Mouse (Mus musculus) ovary, postnatal 10 days (tissue): ENCODE results near the gene Hoxc5.

ENCODE experiments used
- DNase-seq: peaks from one replicate; pipeline ENCODE4 v3.0.0; 2022; ENCODE audit warnings: low spot score

The Hoxc5 gene

GRCm38 (mm10) chr15:102967511-102968397, 511 bp downstream of the Hoxc5 start:
- DNase-seq: no peak

DNA sequence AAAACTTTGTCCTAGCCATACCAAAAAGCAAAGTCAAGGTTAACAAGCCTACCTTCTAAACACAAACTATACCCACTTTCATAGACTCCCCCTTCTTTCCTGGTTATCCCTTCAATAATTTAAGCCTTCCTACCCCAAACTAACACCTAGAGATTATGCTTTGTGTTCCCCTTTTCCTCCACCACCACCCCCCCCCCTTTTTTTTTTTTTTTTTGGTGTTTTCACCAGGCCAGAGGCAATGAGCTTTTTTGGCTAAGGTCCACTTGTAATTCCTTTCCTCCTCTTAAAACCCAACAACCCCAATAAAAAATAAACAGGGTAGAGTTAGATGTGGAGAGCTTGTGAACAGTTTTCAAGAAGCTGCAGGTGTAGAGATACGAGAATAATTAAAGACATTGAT, 2.1 kb downstream of the Hoxc5 start:
- no peak for DNase-seq

DNA sequence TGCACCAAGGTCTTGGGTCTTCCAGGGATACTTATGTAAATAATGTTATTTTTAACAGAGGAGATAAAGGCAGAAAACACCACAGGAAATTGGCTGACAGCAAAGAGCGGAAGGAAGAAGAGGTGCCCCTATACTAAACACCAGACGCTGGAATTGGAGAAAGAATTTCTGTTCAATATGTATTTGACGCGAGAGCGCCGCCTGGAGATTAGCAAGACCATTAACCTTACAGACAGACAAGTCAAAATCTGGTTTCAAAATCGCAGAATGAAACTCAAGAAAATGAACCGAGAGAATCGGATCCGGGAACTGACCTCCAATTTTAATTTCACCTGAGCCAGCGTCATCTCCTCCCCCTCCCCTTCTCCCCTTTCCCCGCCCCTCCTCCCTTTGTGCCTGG, 3.5 kb downstream of the Hoxc5 start:
- no peak for DNase-seq

GRCm38 (mm10) chr15:102972254-102972653, 5.0 kb downstream of the Hoxc5 start:
- no peak for DNase-seq

DNA sequence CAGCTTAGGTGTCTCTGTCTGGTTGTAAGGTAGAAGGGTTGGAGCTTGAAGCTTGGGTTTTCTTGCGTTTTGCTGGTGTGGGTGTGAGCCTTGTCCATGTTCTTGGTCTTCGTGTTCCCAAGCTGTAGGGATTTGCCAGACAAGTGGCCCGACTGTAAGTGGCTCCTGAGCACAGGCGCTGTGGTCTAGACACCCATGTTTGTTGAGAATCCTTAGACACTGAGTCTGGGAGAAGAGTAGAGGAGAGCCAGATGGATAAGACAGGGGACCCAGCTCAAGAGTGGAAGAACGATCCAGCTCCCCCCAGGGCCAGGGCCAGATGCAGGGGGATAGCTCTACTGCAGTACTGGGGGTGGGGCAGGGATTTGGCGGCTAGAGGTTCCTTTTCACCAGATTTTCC, 5.5 kb downstream of the Hoxc5 start:
- DNase-seq: no peak

GRCm38 (mm10) chr15:102975034-102975433, 7.8 kb downstream of the Hoxc5 start:
- no peak for DNase-seq

DNA sequence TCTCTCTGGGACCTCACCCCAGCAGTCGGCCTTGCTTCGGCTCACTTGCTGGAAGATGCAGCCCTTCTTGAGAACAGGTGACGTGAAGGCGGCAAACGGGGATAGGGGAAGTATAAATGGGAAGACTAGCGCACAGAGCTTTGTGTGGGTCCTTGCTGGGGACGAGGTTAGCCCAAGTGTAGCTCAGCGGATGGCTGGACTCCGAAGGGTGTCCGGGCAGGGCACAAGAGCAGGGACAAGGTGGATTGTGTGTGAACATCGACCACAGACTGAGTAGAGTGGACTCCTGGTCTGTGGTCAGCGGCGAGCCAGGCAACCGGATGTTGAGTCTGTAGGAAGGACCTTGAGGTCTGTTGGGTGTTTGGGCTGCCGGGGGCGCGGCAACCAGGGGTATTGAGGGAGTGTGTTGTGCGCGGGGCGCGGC, 8.5 kb downstream of the Hoxc5 start:
- DNase-seq: no peak

DNA sequence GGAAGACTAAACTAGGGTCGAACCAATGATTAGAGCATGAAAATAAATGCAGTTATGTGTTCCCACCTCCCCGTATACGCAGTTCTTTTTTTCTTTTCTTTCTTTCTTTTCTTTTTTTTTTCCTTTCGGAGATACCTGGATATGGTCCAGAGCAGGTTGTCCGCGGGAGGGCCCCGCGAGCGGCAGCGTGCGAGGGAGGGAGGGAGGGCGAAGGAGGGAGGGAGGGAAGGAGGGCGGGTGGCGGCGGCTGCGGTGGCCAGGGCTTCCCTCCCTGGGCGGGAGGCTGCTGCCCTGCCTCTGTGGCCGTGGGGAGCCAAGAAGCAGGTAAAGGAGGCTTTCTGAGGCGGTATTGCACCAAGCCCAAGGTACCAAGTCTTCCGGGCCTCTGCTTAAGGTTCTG, 8.9 kb downstream of the Hoxc5 start, which contains the start of gene Hoxc9:
Gene Hoxc9 (plus strand): TSS at position 269 of the 400 bp plus-strand sequence.
- no peak for DNase-seq

- no peak for DNase-seq
These were observed 9.6 kb downstream of the Hoxc5 start for GRCm38 (mm10) chr15:102976631-102977422.

DNA sequence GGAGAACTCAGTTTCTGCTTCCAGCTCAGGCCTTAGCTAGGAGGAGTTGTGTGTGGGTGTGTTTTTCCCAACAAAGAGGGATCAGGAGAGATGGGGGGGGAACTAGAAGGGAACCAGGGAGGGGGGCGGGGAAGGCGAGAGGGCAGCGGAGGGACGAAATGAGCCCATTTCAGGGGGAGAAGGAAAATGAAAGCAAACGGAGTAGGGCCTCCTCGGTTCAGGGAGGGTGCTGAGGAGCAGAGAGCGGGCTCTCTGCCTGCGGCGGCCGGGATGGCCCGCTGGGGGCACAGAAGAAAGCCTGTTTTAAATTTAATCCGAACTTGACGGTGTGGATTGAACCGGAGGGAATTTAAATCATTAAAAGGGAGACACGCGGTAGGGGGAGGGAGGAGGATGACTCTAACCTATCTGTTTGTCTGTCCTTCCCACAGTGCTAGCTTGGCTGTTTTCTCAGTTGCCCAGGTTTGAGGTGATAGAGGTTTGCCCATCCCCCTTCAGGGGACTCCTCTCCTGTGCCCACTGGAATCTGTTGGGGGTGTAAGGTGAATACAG, 10.3 kb downstream of the Hoxc5 start:
- no peak for DNase-seq

- no peak for DNase-seq
These were observed 11.6 kb downstream of the Hoxc5 start for GRCm38 (mm10) chr15:102978615-102979515.

- no peak for DNase-seq
These were observed 12.7 kb downstream of the Hoxc5 start for GRCm38 (mm10) chr15:102979936-102980335.

DNA sequence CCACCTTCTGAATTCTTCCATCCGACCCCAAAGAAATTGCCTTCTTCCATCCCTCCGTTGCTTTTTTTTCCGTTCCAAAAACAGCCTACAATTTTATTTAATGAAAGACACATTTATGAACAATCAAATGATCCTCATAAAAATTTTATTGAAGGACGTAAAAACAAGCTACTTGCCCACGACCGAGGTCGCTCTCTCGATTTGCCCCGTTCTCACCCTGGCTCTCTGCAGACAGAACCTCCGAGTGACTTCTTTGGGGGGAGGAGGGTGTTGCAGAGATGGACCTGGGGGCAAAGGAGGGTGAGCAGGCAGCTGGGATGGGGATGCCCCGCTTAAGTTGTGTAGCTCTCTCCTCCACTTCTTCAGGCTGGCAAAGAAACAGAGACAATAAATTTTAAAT, 13.1 kb downstream of the Hoxc5 start:
- DNase-seq: no peak

DNA sequence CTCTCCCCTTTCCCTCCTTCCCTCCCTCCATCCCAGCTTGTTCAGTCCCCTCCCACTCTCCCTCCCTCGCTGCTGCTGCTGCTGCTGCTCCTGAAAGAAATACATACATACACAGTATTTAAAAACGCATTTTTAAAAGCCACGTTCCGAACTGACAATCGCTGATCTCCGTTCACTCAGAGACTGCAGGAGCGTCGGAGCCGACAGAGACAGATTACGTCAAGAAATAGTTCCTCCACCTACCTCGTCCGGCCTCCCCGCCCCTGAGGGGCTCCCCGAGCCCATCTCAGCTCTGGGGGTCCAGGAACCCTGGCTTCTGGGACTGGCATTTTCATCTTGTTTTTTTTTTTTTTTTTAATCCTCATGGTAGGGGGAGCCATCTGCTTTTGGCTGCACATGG, 13.7 kb downstream of the Hoxc5 start:
- DNase-seq: no peak

DNA sequence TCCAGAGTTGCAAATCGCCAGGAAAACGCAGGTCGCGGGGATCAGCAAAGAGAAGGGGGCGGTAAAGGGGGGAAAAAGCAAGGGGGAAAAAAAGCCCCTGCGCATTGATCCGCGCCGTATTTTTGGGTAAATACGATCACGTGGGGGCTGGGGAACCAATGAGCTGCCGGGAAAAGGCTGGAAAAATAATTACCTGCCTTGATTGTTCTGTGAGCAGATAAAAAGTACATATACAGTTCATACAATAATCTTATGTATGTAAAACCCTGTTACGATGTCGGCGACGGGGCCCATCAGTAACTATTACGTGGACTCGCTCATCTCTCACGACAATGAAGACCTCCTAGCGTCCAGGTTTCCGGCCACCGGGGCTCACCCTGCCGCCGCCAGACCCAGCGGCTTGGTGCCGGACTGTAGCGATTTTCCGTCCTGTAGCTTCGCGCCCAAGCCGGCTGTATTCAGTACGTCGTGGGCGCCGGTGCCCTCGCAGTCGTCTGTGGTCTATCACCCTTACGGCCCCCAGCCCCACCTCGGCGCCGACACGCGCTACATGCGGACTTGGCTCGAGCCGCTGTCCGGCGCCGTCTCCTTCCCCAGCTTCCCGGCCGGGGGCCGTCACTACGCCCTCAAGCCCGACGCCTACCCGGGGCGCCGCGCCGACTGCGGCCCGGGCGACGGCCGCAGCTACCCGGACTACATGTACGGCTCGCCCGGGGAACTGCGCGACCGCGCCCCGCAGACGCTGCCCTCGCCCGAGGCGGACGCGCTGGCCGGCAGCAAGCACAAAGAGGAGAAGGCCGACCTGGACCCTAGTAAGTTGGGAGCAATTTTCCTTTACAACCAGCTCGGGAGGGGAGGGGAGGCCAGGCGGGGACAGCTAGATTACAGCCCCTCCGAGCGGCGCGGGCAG, 14.4 kb downstream of the Hoxc5 start:
- DNase-seq: no peak

DNA sequence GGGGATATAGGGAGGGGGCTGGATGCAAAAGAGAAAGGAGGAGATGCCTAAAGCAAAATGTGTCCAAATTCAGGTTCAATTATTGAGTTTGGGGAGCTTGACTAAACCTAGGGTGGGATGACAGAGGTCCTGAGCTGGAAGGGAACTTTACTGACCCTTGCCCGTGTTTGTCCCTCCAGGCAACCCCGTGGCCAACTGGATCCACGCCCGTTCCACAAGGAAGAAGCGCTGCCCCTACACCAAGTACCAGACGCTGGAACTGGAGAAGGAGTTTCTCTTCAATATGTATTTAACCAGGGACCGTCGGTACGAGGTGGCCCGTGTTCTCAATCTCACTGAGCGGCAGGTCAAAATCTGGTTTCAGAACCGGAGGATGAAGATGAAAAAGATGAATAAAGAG, 16.5 kb downstream of the Hoxc5 start:
- no peak for DNase-seq

DNA sequence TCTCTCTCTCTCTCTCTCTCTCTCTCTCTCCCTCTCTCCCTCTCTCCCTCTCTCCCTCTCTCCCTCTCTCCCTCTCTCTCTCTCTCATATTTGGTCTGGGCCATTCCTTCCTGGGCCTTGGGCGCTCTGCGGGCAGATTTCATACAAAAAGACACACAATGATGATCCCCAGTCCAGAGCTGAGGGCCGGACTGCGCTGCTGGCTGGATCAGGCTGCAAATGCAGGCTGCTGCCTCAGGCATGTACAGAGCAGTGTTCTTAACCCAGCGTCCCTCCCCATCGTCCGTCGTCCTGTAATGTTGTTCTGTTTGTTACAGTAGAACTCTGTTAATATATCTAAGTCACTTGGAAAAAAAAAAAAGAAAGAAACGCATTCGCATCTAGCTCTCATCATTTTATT, 17.3 kb downstream of the Hoxc5 start:
- DNase-seq: no peak

DNA sequence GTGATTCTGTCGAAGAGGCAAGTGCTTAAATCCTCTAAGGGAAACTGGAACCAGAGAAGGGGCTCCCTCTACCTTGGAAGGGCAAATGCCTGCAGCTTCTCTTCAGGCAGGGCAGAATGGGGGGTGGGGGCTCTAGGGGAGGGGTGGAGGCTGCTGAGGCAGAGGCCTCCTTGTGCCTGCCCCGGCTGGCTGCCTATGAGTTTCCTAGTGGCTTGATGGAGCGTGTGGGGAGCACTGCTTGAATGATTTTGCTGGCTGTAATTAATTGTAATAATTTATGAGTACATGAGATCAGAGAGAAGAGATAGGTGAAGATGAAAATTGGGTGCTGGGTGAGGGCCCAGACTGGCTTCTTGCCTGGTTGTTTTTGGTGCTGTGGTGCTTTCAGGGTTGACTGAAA, 17.7 kb downstream of the Hoxc5 start:
- no peak for DNase-seq

GRCm38 (mm10) chr15:102987124-102987833, 20.0 kb downstream of the Hoxc5 start:
- peak; percentile 97 for DNase-seq

DNA sequence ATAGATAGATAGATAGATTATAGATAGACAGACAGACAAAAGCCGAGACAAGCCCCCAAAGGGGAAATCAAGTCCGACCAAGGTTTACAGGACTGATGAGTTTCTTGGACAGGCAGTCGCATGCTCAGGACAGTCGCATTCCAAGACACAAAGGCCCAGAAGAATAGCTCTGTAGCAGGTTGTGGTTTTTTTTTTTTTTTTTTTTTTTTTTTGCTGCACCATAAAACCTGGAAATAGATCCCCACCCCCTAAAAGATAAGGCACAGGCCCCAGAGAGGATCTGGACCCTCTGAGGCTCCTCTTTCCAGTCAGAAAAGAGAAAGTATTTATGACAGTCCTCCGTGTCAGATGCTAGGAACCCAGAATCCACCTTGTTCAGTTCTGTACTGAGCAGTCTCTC, 20.8 kb downstream of the Hoxc5 start:
- DNase-seq: no peak
